Mouse (Mus musculus) heart, embryonic 11.5 days (tissue): Measurements from ENCODE around the gene Stab2. TPM values are rescaled to one million over a fixed set of nuclear protein-coding genes. Genes with fewer than 3 reads are reported as not detected.

Source experiments
- ATAC-seq: fragments of 200-750 bp; cut with Nextera tagmentation; replicated peaks from 2 replicates; pipeline ENCODE4 v1.8.0; 2017; ENCODE audit warnings: moderate library complexity; ENCODE audit not compliant: insufficient number of reproducible peaks, low FRiP score, low TSS enrichment
- H3K27ac ChIP-seq: fragments of 300-500 bp; sonication (generic); 2 replicates; pipeline ENCODE4 v1.5.1; 2014; ENCODE audit warnings: mild to moderate bottlenecking, low read depth, low read length
- H3K27me3 ChIP-seq: fragments of 300-500 bp; sonication (generic); 2 replicates; pipeline ENCODE4 v1.6.1; 2014; ENCODE audit warnings: mild to moderate bottlenecking, low read length, mixed read lengths; ENCODE audit not compliant: control insufficient read depth, insufficient read depth
- H3K36me3 ChIP-seq: fragments of 300-500 bp; sonication (generic); 2 replicates; pipeline ENCODE4 v1.6.1; 2014; ENCODE audit warnings: mild to moderate bottlenecking, low read length, moderate library complexity, mixed read lengths; ENCODE audit not compliant: control insufficient read depth, insufficient read depth
- H3K4me1 ChIP-seq: fragments of 300-500 bp; sonication (generic); 2 replicates; pipeline ENCODE4 v1.6.1; 2014; ENCODE audit warnings: low read length; ENCODE audit not compliant: control insufficient read depth, insufficient read depth
- H3K4me2 ChIP-seq: fragments of 300-500 bp; sonication (generic); 2 replicates; pipeline ENCODE4 v1.6.1; 2014; ENCODE audit warnings: mild to moderate bottlenecking, moderate library complexity
- H3K4me3 ChIP-seq: fragments of 300-500 bp; sonication (generic); 2 replicates; pipeline ENCODE4 v1.5.1; 2014; ENCODE audit warnings: low read depth, low read length
- H3K9ac ChIP-seq: fragments of 300-500 bp; sonication (generic); 2 replicates; pipeline ENCODE4 v1.6.1; 2014; ENCODE audit warnings: mild to moderate bottlenecking, low read depth, low read length, moderate library complexity
- H3K9me3 ChIP-seq: fragments of 300-500 bp; sonication (generic); replicated peaks from 2 replicates; pipeline ENCODE4 v1.6.1; 2016; ENCODE audit warnings: low read length; ENCODE audit not compliant: control insufficient read depth
- WGBS: fragments of 180-500 bp; shearing (Covaris S2); extraction: QIAGEN DNeasy Blood & Tissue Kit; methylation state at CpG from one replicate; pipeline ENCODE4 v1.1.7; 2014; ENCODE audit not compliant: insufficient replicate concordance; 5-methylcytosine and 5-hydroxymethylcytosine counted together
- polyA plus RNA-seq: library from polyadenylated mRNA; unstranded; fragments of >200 nt; fragmentation: Nextera tagmentation; extraction: Ambion mirVana; gene quantifications from 2 replicates; pipeline ENCODE4 v1.2.1, GENCODE M21; 2014

Gene Stab2
- polyA plus RNA-seq, 1 experiment from 2014 or later: 1.5 TPM

DNA sequence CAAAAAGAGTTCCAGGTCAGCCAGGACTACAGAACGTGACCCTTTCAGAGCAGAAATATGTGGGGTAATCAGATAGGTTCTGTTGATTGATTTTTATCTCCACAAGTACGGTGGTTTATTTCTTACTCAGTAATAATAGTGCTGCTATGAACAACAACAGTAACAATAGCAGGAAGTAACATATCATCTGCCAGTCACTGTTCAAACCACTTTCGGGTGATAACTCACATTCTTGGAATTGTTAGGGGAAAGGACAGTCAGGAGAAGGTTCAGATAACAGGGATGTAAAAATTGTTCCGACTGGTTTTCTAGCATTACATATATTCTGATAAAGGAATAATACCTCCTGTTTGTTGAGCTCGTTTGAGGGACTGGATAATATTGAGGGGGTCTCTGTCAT, 7.6 kb upstream of the Stab2 start:
- Histone ChIP-seq H3K36me3 (no peaks in the 10 kb centered on the region), H3K27ac (no peak overlapping the region), H3K27me3 (no peaks in the 10 kb centered on the region), H3K4me3 (no peak overlapping the region), H3K9ac (no peak overlapping the region), H3K4me1 (peaks cover 10% of the 10 kb centered on the region; the same call in 1 of the 2 replicates), H3K9me3 (no peaks in the 10 kb centered on the region), H3K4me2 (no peak overlapping the region)
- no peak for ATAC-seq
- WGBS: 19% methylated on average over 5 of the region's 5 CpGs

DNA sequence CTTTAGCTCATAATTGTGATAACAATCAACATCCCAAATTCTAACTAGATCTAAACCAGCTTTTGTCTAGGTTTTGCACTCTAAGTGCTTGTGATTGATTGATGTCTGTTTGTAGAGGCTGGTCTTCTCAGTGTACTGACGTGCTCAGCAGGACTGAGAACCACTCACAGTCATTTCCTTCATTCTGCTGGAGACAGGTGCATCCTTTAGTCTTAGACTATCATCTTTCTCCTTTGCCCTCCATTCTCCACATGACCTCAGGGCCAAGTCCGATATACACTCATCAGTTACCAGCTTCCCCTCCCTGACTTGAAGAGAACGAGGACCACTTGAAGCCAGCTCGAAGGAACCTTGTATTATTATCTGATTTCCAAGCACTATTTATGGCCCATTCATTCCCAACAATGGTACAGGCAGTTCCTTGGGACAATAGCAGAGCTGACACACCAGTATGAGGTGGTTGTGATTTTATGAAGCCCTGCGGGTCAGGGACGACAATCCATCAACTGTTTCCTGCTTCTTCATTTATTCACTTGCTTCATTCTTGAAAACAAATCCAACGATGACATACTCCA, 6.7 kb upstream of the Stab2 start:
- H3K36me3 ChIP-seq: no peaks in the 10 kb centered on the region
- no peaks in the 10 kb centered on the region for H3K9me3 ChIP-seq
- peaks cover 10% of the 10 kb centered on the region; the same call in 1 of the 2 replicates for H3K4me1 ChIP-seq
- no peak overlapping the region for H3K27ac ChIP-seq
- H3K4me2 ChIP-seq: no peak overlapping the region
- ATAC-seq: no peak
- no peak overlapping the region for H3K9ac ChIP-seq
- no peaks in the 10 kb centered on the region for H3K27me3 ChIP-seq
- H3K4me3 ChIP-seq: no peak overlapping the region
- WGBS: 66% methylated on average over 7 of the region's 7 CpGs

DNA sequence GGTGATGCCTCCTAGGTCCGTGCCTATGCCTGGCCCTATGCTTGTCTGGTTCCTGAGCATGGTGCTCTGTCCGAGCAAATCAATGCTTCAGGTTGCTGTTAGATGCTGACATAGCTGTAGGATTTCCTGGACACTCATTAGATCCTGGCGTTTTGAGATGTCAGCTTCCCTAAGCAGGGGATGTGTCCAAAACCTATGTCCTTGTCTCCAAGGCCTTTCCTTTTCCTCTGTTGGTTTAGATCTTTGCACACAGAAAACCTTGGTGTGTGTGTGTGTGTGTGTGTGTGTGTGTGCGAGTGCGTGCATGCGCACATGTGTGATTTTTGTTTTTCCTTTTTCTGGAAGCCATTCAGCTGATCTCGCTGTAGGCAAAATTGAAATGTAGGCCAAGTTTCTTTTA, 4.3 kb upstream of the Stab2 start:
- ATAC-seq: no peak
- Histone ChIP-seq H3K9me3 (no peaks in the 10 kb centered on the region), H3K36me3 (no peaks in the 10 kb centered on the region), H3K4me2 (no peak overlapping the region), H3K4me3 (no peak overlapping the region), H3K4me1 (peaks cover 10% of the 10 kb centered on the region; the same call in 1 of the 2 replicates), H3K27ac (no peak overlapping the region), H3K9ac (no peak overlapping the region), H3K27me3 (no peaks in the 10 kb centered on the region)
- WGBS: 88% methylated on average over 7 of the region's 7 CpGs

DNA sequence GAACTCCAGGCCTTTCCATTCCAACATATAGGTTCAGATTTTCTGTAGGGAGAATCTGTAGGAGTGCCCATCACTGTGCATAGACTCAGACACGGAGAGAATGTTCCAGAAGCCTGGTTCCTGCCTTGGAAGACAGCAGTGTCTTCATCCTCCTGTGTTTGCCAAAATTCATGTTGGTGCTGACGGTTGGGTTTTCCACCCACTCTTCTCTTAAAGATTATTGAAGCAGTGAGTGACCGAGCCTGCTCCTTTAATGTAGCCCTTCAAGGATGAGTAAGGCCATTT, 332 bp upstream of the Stab2 start:
- no peak for ATAC-seq
- WGBS: 80% methylated on average over 3 of the region's 3 CpGs
- Histone ChIP-seq H3K9ac (no peak overlapping the region), H3K27me3 (no peaks in the 10 kb centered on the region), H3K4me2 (no peak overlapping the region), H3K9me3 (no peaks in the 10 kb centered on the region), H3K4me3 (no peak overlapping the region), H3K27ac (no peak overlapping the region), H3K36me3 (no peaks in the 10 kb centered on the region), H3K4me1 (no peaks in the 10 kb centered on the region)

DNA sequence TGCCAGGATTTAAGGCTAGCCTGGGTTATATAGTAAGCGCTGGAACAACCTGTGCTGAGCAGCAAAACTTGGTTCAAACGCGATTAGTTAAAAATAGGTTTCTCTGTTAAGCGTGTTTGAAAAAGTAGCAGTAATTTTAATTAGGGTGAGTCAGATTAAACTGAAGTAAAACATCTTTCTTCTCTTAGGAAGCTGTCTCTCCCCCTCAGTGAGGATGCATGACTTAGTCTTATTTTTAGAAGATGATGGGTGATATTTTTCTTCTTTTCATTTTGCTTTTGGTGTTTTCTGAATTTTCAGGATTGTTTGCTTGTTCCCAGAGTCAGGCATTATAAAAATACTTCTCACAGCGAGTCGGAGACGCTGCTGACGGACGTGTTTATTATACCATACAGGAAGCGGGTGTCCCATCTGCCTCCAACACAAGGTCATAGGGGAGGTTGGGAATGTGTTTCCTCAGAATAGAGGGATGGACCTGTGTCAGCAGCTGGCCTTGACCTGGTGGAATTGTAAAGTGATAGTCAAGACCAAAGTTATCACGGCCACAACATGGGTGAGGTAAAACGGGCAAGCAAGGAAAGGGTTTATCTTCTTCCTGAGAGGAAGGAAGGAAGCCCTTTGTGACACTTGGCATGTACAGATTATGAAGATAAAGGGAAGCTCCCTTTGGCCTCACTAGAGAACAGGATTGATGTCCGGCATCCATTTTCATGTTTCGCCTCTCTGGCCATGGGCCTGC, 15.4 kb downstream of the Stab2 start:
- WGBS: 62% methylated on average over 14 of the region's 14 CpGs
- Histone ChIP-seq H3K9ac (no peak overlapping the region), H3K27ac (no peak overlapping the region), H3K27me3 (peaks cover 8% of the 10 kb centered on the region; the same call in 1 of the 2 replicates), H3K9me3 (no peaks in the 10 kb centered on the region), H3K36me3 (no peaks in the 10 kb centered on the region), H3K4me2 (no peak overlapping the region), H3K4me3 (no peak overlapping the region), H3K4me1 (peaks cover 11% of the 10 kb centered on the region)
- ATAC-seq: no peak

DNA sequence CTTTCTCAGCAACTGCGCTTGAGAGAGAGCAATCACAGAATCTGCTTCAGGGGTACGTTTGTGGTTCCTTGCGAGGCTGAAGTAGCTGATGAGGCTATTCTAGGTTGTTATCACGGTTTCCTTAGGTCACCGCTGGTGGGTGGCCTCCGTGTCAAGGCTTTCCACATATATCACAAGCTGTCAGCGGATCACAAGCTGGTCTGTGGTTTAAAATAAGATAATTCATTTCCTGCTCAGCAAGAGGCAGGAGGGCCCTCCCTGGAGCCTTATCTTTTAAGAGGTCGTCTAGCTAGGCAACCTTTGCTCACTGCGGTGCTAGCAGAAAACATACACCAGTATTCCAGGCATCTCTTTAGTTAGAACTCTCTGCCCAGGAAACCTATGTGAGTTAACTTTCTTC, 17.2 kb downstream of the Stab2 start:
- ATAC-seq: no peak
- peak overlapping the region; percentile 32 for H3K4me2 ChIP-seq
- H3K36me3 ChIP-seq: no peaks in the 10 kb centered on the region
- H3K27ac ChIP-seq: peak overlapping the region; percentile 29
- peaks cover 11% of the 10 kb centered on the region for H3K4me1 ChIP-seq
- H3K27me3 ChIP-seq: peaks cover 8% of the 10 kb centered on the region
- H3K4me3 ChIP-seq: no peak overlapping the region
- no peaks in the 10 kb centered on the region for H3K9me3 ChIP-seq
- 3% methylated on average over 9 of the region's 9 CpGs for WGBS
- no peak overlapping the region for H3K9ac ChIP-seq

DNA sequence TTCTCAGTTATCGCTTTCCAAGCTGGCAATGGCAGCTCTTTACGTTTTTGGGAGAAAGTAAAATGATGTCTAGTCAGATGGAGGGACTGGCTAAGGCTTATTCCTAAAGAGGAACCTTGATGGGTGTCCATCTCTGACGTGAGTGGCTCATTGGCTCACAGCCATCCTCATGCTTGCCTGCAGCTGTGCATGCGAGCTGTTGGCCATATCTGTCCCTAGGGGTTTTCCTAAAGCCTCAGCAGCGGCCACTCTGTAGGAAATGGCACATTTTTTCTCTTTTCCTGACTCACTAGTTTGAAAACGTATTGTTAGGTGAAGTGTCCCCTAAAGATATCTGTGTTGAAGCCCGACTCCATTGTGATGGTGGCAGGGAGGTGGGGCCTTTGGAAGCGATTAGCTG, 18.0 kb downstream of the Stab2 start:
- ATAC-seq: no peak
- H3K4me3 ChIP-seq: no peak overlapping the region
- H3K9me3 ChIP-seq: no peaks in the 10 kb centered on the region
- H3K27me3 ChIP-seq: peaks cover 8% of the 10 kb centered on the region
- H3K4me2 ChIP-seq: no peak overlapping the region
- H3K36me3 ChIP-seq: no peaks in the 10 kb centered on the region
- H3K9ac ChIP-seq: no peak overlapping the region
- H3K4me1 ChIP-seq: peaks cover 11% of the 10 kb centered on the region
- H3K27ac ChIP-seq: no peak overlapping the region
- 48% methylated on average over 8 of the region's 8 CpGs for WGBS

DNA sequence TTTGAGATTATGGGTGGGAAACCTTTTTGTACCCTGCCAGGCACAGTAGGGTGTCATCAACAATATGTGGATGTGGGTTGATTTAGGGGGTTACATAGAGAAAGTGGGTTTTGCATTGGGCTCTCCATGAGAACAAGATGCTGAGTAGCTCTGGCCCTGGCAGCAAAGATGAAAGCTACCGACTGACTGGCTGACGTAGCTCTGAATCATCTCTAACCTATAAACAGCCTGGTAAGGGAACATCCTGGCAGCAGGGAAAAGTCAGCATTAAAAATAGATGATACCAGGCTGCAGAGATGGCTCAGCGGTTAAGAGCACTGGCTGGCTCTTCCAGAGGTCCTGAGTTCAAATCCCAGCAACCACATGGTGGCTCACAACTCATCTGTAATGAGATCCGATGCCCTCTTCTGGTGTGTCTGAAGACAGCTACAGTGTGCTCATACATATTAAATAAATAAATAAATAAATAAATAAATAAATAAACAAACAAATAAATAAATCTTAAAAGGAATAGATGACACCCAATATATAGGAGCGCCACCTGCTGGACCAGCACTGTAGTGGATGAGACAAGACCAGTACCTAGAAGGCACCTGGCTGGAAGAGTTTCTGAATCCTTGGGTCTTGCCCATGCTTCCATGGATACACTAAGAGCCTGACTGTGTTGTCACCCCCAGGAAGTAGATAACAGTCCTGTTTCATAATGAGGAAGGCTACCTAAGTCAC, 31.7 kb downstream of the Stab2 start:
- H3K9ac ChIP-seq: no peak overlapping the region

More for the DNA sequence above, 31.7 kb downstream of the Stab2 start:
- Histone ChIP-seq H3K4me1 (peaks cover 8% of the 10 kb centered on the region), H3K27ac (no peak overlapping the region), H3K9me3 (no peaks in the 10 kb centered on the region), H3K4me3 (no peak overlapping the region), H3K27me3 (peaks cover 14% of the 10 kb centered on the region), H3K4me2 (no peak overlapping the region), H3K36me3 (no peaks in the 10 kb centered on the region)
- ATAC-seq: no peak
- WGBS: 76% methylated on average over 5 of the region's 5 CpGs
